ENCODE assay signal across 8 mouse cellular contexts in genomic region chr4:59823470-59823869, GRCm38 (mm10). TPM values are rescaled to one million over a fixed set of nuclear protein-coding genes. Genes with fewer than 3 reads are reported as not detected.
DNase-seq lines count a peak whose midpoint lies in the region.

No protein-coding gene starts in this region.

- peak; percentile 47 to 79 for DNase-seq in heart, adult 18-20 months
- no peak for DNase-seq in heart, adult 8-10 months (ENCODE audit: low spot score)
- peak; percentile 21 for DNase-seq in ZHBTc4 (ENCODE audit: low read depth, low spot score)
- peak; percentile 44 to 70 for DNase-seq in frontal cortex, postnatal 36 days (ENCODE audit: low spot score in 2 of 2)
- DNase-seq in layer of hippocampus, adult 18-20 months (ENCODE audit: low spot score in 2 of 2), result peak; percentile 68 to 77
- no peak for DNase-seq in T-cell, adult 2 months (ENCODE audit: low spot score)
- no peak for DNase-seq in spleen, adult 18-20 months
- DNase-seq in spleen, postnatal 10 days (ENCODE audit: low spot score in 2 of 2), result no peak

RNA-seq across cellular contexts. Expression of gene Snx30, which starts 17.8 kb away (rescaled TPM):
- total RNA-seq in heart, adult 18-20 months (2021), result 1 to 10 TPM; 6.5 TPM
- total RNA-seq in heart, adult 8-10 months (2022), result 1 to 10 TPM; 4.1 to 6.8 (median 5.5) TPM
- 10 to 100 TPM; 39.2 to 41.7 TPM for total RNA-seq in layer of hippocampus, adult 18-20 months (2021)

RNA-seq across cellular contexts. Expression of gene Inip, which starts 22.1 kb away (rescaled TPM):
- 10 to 100 TPM; 10.1 to 11.3 TPM for total RNA-seq in heart, adult 18-20 months (2021)
- total RNA-seq in heart, adult 8-10 months (2022), result 10 to 100 TPM in 2 of 4 experiments, 1 to 10 TPM in 2; 9.4 to 12.3 (median 10.8) TPM
- total RNA-seq in layer of hippocampus, adult 18-20 months (2021), result 10 to 100 TPM; 25.0 TPM

Comparison
In these comparisons a context has a peak if more than half of its experiments do, and no peak if none do; other contexts are left out.
1. DNase-seq: peak in heart, adult 18-20 months (2 of 2), ZHBTc4 (single experiment), frontal cortex, postnatal 36 days (2 of 2) and layer of hippocampus, adult 18-20 months (2 of 2); none in heart, adult 8-10 months (single experiment), T-cell, adult 2 months (single experiment), spleen, adult 18-20 months (0 of 2) and spleen, postnatal 10 days (0 of 2).
2. RNA of gene Snx30, which starts 17.8 kb away (total RNA-seq): 39.2 to 41.7 TPM in layer of hippocampus, adult 18-20 months; 6.5 TPM in heart, adult 18-20 months and 4.1 to 6.8 TPM in heart, adult 8-10 months; every median in the first group is over 4 times any median in the second.